Mouse (Mus musculus) urinary bladder, postnatal 10 days (tissue): ENCODE measurements around the gene Cldn7.
"Not testable (repeated sequence)": the region's sequence is repeated elsewhere in the genome, so short reads cannot be mapped to it uniquely, and the experiment has no call there.

Source experiments
- DNase-seq: peaks from one replicate; pipeline ENCODE4 v3.0.0; 2022; ENCODE audit warnings: low spot score

Gene Cldn7

GRCm38 (mm10) chr11:70015677-70016076 lies 51.1 kb downstream of the Cldn7 start:
- no peak for DNase-seq

- not testable (repeated sequence) for DNase-seq
Observed at GRCm38 (mm10) chr11:70016177-70016576, 51.6 kb downstream of the Cldn7 start.

GRCm38 (mm10) chr11:70016669-70017068 lies 52.1 kb downstream of the Cldn7 start, which contains the start of gene Dlg4:
TSS of gene Dlg4 (plus strand) at chr11:70016942.
- DNase-seq, result no peak

DNA sequence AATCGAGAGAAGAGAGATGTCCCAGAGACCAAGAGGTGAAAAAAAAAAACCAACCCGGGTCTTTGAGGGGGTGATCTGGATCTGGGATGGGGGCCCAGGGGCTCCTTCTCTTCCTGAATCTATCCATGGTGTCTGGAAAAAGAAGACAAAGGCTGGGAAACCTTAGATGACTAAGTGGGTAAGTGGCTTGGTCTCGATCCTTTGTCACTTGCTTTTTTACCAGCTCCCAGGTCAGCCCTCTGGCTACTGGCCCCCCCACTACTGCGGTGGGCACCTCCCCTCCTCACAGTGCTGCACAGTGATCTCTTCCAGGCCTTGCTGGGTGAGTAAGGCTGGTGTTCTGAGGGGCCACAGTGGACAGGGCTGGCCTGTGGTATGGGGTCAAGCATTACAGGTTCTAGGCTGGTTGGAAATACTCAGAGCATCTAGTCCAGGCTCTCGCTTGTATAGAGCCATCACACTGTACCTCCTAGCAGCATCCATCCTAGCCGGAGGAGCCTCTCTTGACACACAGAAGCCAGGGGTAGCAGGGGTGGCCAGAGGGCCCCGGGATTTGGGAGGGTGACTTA lies 52.7 kb downstream of the Cldn7 start:
- no peak for DNase-seq
